Mouse (Mus musculus): ENCODE measurements at regions not wholly inside any gene's neighbourhood (a gene's known extent, or its start where the extent isn't known, plus 50 kb on each side); places are given as distances from the start of the nearest gene placed in this dataset.

GRCm38 (mm10) chr9:115361191-115361590, 51.0 kb upstream of the Stt3b start:
- DNase-seq, result no peak

- DNase-seq, result no peak
Observed at GRCm38 (mm10) chr9:115361881-115362280, 51.7 kb upstream of the Stt3b start.

- no peak for DNase-seq
Observed at GRCm38 (mm10) chr9:115362486-115362885, 52.3 kb upstream of the Stt3b start.

GRCm38 (mm10) chr9:115364919-115365861, 55.0 kb upstream of the Stt3b start:
- no peak for DNase-seq

GRCm38 (mm10) chr9:115367808-115368207, 57.6 kb upstream of the Stt3b start:
- no peak for DNase-seq

GRCm38 (mm10) chr9:115380276-115380675, 70.1 kb upstream of the Stt3b start:
- DNase-seq, result no peak

GRCm38 (mm10) chr9:115382824-115383475, 72.7 kb upstream of the Stt3b start:
- DNase-seq, result no peak

- DNase-seq, result no peak
Observed at GRCm38 (mm10) chr9:115383935-115384334, 73.7 kb upstream of the Stt3b start.

- DNase-seq, result no peak
Observed at GRCm38 (mm10) chr9:115384345-115384744, 74.1 kb upstream of the Stt3b start.

- no peak for DNase-seq
Observed at GRCm38 (mm10) chr9:115387471-115388360, 77.5 kb upstream of the Stt3b start.

- DNase-seq, result no peak
Observed at GRCm38 (mm10) chr9:115388361-115388759, 78.1 kb upstream of the Stt3b start.

- no peak for DNase-seq
Observed at GRCm38 (mm10) chr9:115389082-115389481, 78.9 kb upstream of the Stt3b start.

- DNase-seq, result peak; percentile 46
Observed at GRCm38 (mm10) chr9:115390880-115391281, 80.7 kb upstream of the Stt3b start.

GRCm38 (mm10) chr9:115395511-115395910, 85.3 kb upstream of the Stt3b start:
- DNase-seq, result no peak

GRCm38 (mm10) chr9:115400461-115400860, 90.2 kb upstream of the Stt3b start:
- no peak for DNase-seq

GRCm38 (mm10) chr9:115401405-115402151, 91.4 kb upstream of the Stt3b start:
- no peak for DNase-seq

GRCm38 (mm10) chr9:115402661-115403060, 92.4 kb upstream of the Stt3b start:
- DNase-seq, result no peak

- DNase-seq, result no peak
Observed at GRCm38 (mm10) chr9:115403354-115403968, 93.2 kb upstream of the Stt3b start.

- no peak for DNase-seq
Observed at GRCm38 (mm10) chr9:115407901-115408470, 97.8 kb upstream of the Stt3b start.

- no peak for DNase-seq
Observed at GRCm38 (mm10) chr9:115408886-115409285, 98.7 kb upstream of the Stt3b start.

GRCm38 (mm10) chr9:115414190-115414589, 104.0 kb upstream of the Stt3b start:
- no peak for DNase-seq

Data from right cerebral cortex, postnatal 4 days (tissue).